Mouse (Mus musculus): ENCODE data around the gene Ergic1.

Gene Ergic1

DNA sequence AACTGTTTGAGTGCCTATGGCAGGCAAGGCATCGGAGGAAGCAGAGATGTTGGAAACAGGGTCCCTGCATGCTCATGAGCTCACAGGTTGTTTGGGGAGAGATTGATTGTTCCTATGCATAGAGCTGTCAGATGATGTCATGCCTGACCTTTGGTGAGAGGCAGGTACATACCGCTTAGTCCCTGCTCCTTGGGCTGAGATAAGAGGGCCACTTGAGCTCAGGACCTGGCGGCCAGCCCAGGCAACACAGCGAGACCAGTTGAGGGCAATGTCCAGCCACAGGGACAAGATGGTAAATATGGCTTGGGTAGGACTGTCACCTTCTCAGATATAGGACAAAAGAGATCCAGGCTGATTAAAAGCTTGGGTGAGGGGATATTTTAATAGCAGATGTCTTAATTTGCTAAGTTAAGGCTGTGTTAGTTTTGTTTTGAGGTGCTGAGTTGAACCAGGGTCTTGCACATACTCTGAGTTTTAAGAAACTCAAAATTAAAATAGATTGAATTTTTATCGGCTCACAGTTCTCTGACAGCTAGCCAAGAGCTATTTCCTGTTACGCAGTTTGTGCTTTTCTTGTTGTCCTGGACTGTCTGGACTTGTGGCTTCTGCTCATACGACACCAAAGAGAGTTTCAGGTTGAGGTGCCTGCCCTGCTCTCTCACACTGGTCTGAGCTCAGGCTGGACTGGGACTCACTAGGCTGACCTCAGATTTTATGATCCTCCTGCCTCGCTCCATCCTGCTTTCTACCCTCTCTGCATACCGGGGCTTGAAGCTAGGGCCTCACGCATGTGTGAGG lies 138.7 kb downstream of the Ergic1 start:
- DNase-seq (ENCODE audit: low spot score in 2 of 2): no peak

DNA sequence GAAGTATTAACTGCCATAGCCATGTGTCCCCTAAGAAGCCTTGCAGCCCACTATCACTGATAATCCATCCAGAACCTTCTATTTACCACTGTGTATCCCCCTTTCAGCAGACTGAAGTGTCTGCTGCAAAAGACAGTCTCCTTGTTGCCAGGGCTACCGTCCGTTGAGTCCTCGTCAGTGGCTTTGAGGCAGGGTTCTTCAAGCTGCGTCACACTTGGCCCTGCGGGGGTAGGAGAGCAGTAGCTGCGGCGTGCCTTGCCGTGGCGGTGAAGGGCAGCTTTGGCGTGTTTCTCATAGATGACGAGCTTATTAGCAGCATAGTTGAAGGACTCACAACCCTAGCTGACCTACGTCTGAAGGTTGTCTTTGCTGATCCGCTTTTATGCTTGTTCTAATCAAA lies 140.3 kb downstream of the Ergic1 start:
- DNase-seq (ENCODE audit: low spot score in 2 of 2): no peak

DNA sequence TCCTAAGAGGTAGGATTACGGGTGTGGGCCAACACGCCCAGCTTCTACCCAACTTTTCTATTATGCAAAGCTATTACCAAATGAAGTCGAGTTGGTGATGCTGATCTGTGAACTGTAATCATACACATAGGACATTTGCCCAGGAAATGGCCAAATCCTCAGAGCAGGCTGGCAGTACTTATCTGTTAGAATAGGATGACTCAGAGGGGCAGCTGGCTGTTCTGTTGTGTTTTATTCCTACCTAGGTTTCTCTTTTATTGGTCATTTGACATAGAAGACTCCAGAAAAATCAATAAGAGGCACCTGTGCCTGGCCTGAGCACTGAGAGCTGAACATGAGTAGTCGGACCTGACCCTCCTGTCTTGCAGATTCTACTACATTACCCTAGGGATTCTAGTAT lies 141.3 kb downstream of the Ergic1 start:
- DNase-seq (ENCODE audit: low spot score in 2 of 2): no peak

DNA sequence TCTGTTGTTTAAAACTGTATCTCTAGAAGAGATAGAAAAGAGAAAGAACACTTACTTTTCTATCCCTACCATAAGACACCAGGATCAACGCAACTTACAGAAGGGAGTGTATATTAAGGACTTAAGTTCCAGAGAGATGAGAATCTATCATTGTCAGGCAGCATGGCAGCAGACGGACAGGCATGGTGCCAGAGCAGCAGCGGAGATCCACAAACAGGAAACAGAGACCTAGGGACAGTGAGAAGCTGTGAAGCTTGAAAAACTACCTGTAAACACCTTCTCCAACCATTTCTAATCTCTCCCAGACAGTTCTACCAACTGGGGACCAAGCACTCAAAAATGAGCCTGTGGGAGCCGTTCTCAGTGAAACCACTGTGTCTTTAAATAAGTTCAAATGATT lies 142.4 kb downstream of the Ergic1 start:
- DNase-seq (ENCODE audit: low spot score in 2 of 2): no peak

DNA sequence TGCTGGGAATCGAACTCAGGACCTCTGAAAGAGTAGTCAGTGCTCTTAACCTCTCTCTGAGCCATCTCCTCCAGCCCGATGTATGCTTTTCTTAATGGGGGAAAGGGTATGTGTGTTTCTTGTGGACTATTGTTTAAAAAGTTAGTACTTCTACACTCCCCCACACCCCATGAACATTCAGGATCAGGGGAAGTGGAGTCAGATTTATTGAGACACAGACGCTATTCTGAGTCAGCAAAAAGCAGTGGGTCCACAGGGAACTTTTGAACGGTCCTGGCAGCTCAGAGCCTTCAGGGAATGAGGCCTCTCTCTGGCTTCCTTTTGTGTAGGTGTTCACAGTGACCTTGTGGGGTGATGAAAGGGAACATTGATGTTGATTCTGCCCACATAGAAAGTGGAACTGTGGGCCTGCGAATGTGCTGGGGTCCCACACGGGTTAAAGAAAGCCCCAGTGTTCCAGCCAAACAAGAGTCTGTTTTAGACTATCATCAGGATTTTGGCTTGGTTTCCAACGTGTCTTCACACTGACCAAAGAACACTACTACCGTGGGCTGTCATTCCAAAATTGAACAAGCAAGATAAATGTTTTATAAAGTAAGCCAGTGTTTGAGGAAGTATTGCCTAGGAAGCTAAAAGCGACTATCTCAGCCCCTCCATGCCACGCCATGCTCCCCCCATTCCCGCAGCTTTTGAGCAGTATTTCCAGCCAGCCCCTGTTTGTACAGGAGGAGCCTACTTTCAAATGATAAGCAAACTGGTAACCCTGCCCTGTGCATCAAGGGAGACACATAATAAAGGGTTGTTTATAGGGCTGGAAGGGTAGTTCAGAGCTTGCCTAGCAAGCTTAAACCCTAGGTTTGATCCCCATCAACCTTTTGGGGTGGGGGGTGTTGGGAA lies 144.4 kb downstream of the Ergic1 start:
- DNase-seq (ENCODE audit: low spot score in 2 of 2): no peak

Measured in urinary bladder, postnatal 36 days (tissue).